Mouse (Mus musculus) adrenal gland, adult (tissue): ENCODE measurements around the gene Frmd4b.

Source experiments
- DNase-seq, 2 experiments: peaks; one replicate each; pipeline ENCODE4 v3.0.0; 2022 to 2023; ENCODE audit warnings: low spot score in 1 of 2; ENCODE audit not compliant: inconsistent age in 2 of 2

Frmd4b gene

DNA sequence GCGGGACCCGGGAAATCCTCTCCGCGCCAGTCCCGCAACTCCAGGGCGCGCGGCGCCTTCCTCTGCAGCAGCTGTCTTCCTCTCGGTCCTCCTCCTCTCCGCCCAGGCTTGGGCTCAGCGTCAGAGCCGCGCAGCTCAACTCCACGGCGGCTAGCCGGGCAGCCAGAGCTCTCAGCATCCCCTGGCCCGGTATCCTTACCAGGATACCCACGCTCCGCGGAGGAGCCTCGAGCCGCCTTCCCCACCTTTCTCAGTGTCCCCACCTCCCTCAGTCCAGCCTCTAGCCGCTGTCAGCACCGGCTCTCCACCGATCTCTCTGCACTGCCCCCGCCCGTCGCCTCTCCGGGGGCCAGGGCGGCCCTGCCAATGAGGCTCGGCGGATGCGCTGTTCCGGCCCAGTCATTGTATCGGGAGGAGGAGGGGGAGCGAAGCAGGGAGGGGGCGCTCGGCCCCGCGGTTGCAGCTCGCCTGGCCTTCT is at the start of gene Frmd4b:
Frmd4b (minus strand) TSS at position 276 of the 478 bp plus-strand sequence.
- peak; percentile 79 to 92 for DNase-seq

DNA sequence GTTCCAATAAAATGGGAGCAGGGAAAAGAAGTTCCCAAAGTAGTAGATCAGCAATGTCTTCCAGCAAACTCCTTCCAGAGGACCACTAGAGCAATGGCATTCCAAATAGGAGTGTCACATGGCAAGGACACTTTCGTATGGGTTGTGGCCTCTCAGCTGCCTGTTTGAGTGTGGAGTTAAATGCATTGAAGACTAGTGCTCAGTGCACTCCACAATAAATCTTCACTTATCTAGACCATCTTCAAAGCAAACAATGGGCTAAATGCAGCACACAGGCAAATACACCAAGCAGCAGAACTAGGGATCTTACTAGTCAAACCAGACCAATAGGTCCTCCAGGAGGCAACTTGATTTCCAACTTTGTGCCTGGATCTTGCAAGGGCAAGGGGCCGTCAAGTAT is 49.1 kb upstream of the Frmd4b start:
- no peak for DNase-seq

DNA sequence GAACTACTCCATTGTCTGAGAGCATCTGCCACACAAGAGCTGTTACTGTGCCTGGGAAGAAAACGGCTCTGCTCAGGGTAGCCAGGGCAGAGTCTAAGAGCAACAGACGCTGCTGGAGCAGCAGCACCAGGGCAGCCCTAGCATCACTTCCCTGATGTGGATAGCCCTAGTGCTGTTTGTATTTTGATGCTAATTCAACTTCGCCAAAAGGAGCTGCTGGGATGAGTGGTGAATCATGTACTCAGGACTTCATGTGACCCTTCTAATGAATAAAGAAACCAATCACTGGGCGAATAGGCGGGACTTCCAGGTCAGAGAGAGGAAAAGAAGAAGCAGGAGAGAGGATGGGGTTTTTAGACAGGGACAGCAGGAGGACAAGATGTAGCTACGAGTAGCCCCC is 41.6 kb upstream of the Frmd4b start:
- DNase-seq, result no peak

DNA sequence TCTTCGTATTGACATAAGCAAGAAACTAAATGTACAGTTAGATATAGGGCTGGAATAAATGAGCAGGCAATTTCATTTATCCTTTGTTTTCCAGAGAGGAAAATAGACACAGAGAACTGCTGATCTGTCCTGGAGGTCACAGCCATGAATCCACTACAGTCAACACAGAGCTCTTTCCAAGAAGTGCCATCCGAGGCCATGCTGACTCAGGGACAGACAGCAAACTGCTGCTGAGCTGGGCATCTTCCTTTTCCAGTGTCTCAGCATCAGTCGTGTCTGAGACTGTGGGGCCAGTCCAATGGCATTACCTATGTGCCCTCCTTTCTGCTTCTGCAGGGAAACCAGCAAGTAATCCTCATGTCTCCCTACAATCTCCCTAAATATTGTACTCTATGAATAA is 38.6 kb upstream of the Frmd4b start:
- DNase-seq, result peak; percentile 9 to 80

DNA sequence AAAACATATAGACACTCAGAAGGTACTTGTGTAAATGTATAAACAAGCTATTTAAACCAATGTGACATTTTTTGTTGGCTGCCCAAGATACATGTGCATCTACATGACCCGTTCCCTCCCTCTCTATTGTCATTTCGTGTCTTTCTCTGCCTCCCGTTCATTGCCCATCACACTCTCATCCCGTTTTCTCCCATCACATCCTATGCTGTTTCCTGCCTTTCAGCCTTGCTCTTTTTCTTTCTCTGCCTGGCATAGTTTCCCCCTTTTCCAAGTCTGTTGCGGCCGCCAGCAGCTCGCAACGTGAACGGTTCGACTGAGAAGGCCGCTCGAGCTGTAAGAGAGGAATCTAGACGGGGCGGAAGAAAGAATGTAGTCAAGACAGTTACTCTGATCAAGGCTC is 30.2 kb upstream of the Frmd4b start:
- DNase-seq, result no peak

DNA sequence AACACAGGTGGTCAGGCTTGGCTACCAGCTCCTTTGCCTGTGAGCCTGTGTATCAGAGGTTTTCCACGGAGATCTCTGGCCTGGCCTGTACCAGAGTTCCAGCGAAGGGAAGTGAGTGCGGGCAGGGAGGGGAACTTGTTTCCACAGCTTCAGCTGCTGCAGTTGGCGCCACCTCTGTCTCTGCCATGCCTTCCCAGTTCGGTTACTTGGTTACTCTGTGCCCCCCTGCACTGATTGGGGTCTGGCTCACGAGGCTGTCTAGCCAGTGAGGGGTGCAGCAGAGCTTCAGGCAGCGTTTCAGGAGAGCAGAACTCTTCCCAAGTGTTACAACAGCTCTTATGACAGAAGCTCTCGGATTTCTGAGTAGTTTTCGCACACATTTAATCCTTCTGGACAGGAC is 6.0 kb upstream of the Frmd4b start:
- no peak for DNase-seq

DNA sequence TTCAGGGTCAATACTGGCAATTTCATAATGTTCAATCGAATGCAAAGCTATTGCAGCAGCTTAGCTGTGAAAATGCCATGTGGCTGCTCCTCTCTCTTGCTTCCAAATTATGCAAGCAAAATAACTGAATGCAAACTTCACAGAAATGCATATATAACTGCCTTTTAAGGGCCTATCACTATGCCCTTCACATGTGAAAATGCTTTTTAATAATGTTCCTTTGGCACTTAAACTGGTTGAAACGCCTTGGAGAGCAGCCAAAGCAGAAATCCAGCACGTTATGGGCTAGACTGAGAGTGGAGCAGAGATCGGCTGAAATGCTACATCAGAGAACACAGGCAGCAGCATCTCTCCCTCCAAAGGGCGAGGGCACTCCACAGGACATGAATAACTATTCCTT is 4.9 kb upstream of the Frmd4b start:
- no peak for DNase-seq

DNA sequence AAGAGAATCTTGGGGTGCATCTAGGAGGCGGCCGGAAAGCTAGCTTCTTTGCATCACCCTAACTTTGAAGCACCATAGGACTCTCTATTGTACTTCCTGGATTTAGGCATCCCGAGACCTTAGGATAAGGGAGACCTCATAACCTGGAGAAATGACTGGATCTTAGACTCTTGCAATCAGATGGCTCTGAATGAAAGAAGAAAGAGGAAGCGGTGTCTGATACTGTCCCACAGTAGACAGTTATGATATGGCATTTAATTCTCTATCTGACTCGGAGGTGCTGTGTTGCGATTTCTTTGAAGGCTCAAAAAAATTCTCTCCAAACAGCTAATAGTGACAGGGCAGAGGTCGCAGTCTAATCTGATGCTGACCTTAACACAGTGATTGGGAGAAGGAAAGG is 433 bp upstream of the Frmd4b start:
- no peak for DNase-seq

DNA sequence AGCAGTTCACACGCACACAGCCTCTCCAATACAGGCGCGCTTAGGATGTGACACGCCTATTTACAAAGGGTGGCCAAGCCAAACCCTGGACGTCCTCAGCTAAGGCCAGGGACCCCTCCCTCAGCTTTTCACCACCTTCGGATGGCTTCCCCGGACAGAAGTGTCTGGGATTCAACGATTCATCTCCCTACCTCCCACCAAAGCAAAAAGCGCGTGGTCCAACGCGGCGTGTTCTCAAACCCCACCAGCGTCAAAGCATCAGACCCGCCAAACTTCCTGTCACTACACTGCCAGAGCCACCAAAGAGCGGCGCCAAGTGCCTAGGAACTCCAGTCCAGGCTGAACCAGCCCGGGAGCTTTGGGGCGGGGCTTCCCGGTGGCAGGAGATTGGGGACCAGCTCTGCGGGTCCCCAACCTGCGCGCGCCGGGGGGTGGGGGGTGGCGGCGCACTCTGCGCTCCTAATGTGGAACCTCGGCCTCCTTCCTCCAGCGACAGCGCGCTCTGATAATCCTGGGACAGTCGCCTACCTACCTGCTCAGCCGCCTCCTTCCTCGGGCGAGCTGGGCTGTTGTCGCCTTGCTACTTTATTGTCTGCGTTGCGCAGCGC is 579 bp downstream of the Frmd4b start:
- peak; percentile 65 to 86 for DNase-seq

DNA sequence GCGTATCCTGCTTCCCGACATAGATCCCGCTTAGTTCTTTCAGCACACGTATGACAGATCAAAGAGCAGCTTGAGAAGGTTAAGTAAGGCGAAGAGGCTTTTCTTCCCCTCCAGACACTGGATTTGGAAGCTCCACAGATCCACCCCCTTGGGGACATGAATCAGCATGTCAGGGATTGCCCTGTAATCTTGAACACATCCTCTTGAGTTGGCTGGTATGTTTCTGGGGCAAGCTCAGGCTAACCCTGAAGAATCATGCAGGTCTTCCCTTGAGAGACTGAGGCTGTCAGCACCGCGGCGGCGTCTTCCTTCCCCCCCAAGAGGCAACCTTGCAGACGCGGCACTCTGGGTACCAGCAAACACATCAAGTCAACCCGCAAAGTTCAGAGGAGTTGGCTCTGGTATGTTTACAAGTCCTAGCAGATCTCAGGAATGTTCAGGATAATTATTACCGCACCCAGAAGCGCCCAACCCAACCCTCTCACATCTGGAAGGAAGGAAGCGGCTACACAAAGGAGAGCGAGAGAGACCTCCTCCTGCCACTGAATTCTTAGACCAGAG is 1.4 kb downstream of the Frmd4b start:
- DNase-seq, result peak in 1 of 2 experiments; percentile 77

DNA sequence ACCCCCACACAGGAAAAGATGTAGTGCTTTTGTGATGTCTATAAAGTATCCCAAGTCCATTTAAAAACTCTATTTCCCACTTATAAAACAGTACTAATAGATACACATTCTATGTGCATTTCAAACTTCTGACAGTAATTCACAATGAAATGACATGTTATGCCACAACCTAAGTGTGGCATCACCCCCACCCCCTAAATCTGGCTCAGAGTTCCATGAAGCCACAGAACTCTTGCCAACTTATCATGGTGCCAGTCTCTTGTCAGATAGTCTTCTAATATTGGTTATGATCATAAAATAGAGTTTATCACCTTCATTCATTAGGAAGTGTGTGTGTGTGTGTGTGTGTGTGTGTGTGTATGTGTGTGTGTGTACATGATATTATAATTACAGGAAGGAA is 3.2 kb downstream of the Frmd4b start:
- DNase-seq, result no peak

DNA sequence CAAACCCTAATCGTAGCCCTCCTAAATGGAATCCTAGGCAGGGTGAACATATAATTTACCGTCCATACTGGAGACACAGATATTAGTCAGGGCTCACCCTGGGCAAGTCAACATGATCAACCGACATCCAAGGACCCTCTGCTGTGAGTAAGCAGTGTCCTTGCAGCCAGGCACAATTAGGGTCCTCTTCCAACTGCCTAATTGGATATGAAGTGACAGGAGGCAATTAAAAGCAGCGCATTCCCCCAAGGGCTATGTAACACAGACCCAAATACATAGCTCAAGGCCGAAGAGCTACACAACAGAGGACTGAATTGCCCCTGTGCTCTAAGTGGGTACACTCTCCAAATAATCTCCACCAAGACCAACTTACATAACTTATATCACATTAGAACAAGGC is 4.5 kb downstream of the Frmd4b start:
- peak in 1 of 2 experiments; percentile 28 for DNase-seq

DNA sequence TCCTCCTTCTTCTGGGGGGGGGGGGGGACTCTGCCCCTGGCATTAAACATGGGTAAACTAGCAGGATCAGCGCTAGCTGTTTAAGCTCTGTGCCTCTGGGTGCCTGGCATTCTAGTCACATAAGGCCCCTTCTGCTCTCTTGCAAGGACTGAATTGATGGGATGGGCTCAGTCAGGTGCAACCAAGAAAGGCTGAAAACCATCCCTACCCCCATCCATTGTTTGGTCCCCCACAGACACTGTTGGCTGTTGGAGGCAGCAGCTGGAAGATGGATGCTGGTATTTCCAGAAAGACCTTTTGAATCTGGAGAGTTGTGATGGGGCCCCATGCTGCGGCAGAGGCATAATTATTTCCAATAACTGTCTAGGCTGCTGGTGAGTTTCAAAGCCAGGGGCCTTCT is 7.3 kb downstream of the Frmd4b start:
- DNase-seq, result no peak

DNA sequence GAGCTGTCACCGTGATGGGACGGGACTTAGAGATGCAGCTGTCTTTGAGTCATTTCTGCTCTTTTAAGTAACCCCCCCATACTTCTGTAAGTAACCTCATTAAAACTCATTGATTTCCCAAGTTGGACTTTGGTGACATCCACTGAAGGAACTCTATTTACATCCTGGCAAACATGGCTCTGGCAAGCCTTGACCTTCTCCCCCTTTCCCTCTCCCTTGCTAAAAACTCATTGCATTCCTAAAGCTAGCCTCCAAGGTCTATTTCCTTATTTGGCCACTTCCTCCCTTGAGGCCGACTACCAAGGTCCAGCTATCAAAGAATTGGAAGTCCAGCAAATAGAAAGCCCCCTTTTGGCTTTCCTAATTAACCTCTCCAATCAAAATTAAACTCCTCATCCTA is 9.7 kb downstream of the Frmd4b start:
- peak; percentile 67 to 88 for DNase-seq

DNA sequence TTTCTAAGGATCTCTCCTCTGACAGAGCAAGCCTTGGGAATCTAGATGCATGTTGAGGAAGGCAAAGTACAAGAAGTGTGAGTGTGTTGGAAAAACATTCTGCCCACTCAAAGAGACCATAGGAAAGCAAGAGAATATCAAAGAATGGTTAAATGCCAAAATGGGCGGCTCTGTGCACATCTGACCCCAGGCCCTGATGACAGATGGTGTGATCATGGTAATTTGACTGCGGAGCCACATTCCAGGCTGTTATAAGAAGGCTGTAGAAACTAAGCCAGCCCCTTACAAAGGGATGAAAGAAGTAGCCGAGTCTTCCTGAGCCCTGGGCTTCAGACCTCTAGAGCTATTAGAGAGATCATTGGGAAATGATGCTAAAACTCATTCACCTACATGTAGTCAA is 22.1 kb downstream of the Frmd4b start:
- no peak for DNase-seq

DNA sequence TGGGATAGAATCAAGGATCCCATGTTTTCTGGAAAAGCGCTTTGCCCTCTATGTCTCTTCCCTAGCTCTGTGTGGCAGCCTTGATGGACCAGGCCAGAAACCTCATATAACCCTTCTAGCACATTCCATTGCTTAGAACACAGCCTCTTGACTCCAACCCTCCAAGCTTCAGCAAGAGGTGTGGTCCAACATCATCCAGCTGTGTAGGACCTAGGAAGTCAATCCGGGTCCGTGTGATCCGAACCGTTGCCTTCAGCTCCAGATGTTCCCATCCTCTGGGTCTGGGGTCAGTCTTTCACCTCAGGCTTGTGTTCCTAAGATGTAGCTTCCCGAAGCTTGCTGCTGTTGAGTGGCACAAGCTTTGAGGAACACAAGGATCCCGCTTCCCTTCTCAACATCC is 22.8 kb downstream of the Frmd4b start:
- DNase-seq, result no peak

DNA sequence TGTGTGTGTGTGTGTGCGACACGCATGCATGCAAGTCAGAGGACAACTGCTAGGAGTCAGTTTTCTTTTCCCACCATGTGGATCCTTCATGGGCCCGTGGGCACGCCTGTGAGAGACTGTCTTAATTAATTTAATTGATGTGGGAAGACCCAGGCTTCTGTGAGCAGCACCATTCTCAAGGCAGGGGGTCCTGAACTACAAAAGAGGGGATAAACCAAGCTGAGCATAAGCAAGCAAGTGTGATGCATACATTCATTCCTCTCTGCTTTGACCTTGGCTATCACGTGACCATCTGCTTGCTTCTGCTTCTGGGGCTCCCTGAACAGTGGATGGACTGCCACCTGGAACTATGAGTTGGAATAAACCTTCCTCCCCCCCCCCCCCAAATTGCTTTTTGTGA is 27.1 kb downstream of the Frmd4b start:
- peak in 1 of 2 experiments; percentile 19 for DNase-seq

DNA sequence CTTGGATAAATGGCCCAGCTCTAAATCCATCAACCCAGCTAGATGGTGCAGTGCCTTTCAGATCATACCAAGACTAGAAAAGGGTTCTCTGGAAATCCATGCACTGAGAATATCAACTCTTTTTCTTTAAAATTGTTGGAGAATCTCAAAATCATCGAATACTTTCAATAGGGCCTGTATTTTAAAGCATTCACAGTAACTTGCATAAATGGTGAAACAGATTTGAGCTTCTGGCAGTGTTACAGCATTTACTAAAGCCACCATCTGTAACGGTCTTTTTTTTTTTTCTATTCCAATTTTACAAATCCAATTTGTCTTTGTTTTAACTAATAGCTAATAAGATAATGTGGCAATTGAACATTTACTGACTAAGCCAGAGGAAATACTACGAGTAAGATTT is 27.8 kb downstream of the Frmd4b start:
- DNase-seq, result no peak

DNA sequence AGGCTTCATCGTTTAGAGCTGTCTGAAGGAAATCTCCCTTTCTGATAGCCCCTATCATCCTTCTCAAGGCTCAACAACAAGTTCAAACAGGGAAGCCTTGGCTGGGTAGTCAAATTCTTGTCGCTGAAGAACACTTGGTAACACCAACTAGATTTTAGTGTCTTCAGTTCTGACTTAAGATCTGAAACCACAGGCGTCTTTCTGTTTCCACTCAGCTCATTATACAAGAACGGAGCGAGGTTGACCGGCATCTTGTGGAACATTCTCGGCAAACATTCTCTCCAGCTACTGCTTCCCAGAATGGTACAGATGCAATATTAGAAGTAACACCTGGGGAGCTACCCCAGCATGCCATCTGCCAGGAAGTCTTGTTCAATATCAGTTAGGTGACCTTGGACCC is 28.3 kb downstream of the Frmd4b start:
- peak in 1 of 2 experiments; percentile 28 for DNase-seq

DNA sequence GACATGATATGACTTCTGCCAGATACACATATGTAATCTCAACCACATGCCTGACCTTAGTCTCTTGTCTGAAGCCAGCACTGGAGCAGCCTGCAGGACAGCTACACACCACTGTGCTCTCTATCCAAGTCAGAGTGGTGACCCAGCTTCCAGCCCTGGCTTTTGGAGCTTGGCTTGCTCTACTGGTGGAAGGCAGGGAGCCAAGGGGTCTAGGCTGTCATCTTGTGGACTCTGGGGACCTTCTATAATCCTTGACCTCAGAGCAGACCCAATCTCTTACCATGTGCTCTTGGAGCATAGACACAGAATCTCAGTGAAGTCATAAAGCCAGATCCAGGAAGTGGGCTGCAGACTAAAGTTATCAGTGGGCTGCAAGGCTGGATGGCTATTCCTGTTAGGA is 30.7 kb downstream of the Frmd4b start:
- DNase-seq, result peak in 1 of 2 experiments; percentile 33

DNA sequence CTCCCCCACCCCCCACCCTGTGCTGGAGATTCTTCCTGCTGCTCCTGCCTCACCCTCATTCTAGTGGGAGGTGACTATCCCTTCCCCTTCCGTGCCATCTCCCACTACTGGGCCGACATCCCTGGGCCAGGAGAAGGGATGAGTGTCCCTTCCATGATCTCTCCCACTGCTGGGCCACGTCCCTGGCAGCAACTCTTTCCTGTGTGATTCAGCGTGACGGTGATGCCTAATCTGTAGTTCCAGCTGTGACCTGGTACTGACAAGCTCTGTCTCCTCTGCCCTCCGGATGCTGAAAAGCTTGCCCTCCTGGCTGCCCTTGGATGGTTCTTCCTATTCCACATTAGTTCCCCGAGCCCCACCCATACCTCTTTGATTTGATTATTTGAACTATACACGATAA is 31.3 kb downstream of the Frmd4b start:
- DNase-seq, result peak in 1 of 2 experiments; percentile 60

DNA sequence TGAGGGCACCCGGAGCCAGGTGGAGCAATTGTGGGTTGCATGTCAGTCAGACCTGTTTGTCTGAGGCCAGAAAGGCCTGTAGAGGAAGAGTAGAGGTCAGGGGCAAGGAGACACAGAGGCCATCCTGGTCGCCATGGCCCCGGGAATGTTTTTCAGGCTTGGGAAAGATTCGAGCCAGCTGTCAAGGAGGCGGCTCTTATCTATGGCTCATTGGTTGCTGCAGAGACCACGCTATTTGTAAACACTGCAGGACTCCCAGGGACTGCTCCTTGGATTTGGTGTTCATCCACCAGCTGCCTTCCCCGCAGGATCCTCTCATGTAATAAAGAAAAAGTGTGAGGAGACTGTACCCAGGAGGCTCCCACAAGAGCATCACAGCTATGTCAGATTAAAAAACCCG is 34.6 kb downstream of the Frmd4b start:
- no peak for DNase-seq

DNA sequence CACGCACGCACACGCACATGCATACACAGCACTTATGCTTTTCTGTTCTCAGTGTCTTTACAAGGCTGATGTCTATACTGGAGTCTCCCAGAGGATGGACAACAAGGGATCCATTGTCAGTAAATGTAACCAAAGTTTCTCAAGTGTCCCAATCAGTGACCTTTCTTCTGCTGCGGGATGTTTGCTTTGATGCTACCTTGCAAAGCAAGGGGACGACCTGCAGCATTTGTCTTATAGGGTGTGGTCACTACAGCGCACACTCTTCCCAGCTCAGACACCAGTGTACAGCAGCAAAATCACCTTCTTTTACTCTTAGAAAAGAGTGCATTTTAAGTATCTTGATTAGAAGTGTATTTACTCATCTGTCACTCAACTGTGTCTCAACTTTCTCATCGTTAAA is 35.4 kb downstream of the Frmd4b start:
- DNase-seq, result no peak
